Mouse (Mus musculus): ENCODE measurements around the gene Phf2.

GRCm38 (mm10) chr13:48756769-48757168, 114.2 kb downstream of the Phf2 start:
- TF ChIP-seq CTCF (IDR thresholded peaks at IDR 0.05; ENCODE audit: low read depth) (no peak), EP300 (IDR thresholded peaks at IDR 0.05; ENCODE audit: low read depth) (no peak)
